Mouse (Mus musculus) brain, embryonic 14.5 days (tissue): ENCODE results near the gene Sqstm1. TPM values are rescaled to one million over a fixed set of nuclear protein-coding genes. Genes with fewer than 3 reads are reported as not detected.

Experiments
- DNase-seq: peaks from one replicate; pipeline ENCODE4 v3.0.0-alpha.2; 2011; ENCODE audit warnings: low read depth
- CTCF ChIP-seq: fragments of 200-500 bp; IDR thresholded peaks from 2 replicates; pipeline ENCODE4 v1.5.1; 2012; ENCODE audit warnings: inconsistent platforms, mild to moderate bottlenecking, moderate library complexity, borderline replicate concordance; ENCODE audit not compliant: insufficient read depth, insufficient read length; ENCODE audit errors: extremely low read depth
- POLR2A ChIP-seq: fragments of 200-500 bp; IDR thresholded peaks from 2 replicates; pipeline ENCODE4 v1.6.1; 2012; ENCODE audit warnings: mild to moderate bottlenecking, inconsistent platforms, borderline replicate concordance; ENCODE audit not compliant: poor library complexity, insufficient read depth, insufficient read length, severe bottlenecking; ENCODE audit errors: extremely low read depth
- polyA plus RNA-seq: library from polyadenylated mRNA; depleted of rRNA; stranded (reverse); fragments of >200 nt; gene quantifications from 2 replicates; pipeline ENCODE4 v1.2.3, GENCODE M21; 2012

The Sqstm1 gene
- polyA plus RNA-seq, 1 experiment: 203 TPM

- TF ChIP-seq CTCF (no peak), POLR2A (no peak)
Observed at GRCm38 (mm10) chr11:50201590-50201989, 9.0 kb downstream of the Sqstm1 start.

DNA sequence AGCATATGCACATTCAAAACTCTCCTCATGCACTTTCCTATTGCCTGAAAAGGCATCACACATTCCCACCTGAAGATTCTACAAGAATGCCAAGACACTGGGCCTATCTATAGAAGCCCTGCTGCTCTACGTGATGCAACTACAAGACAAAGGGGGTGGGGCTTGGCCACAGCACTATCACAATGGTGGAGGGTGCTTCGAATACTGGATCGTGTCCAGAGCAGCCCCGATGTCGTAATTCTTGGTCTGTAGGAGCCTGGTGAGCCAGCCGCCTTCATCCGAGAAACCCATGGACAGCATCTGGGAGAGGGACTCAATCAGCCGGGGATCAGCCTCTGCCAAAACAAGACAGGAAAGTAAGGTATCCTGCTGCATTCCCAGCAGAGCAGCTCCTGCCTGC is 10.0 kb downstream of the Sqstm1 start:
- TF ChIP-seq CTCF (no peak), POLR2A (no peak)
- no peak for DNase-seq

More at GRCm38 (mm10) chr11:50201590-50201989, 9.0 kb downstream of the Sqstm1 start:
- no peak for DNase-seq

GRCm38 (mm10) chr11:50198916-50199315 is 11.7 kb downstream of the Sqstm1 start:
- TF ChIP-seq CTCF (no peak), POLR2A (no peak)
- no peak for DNase-seq

DNA sequence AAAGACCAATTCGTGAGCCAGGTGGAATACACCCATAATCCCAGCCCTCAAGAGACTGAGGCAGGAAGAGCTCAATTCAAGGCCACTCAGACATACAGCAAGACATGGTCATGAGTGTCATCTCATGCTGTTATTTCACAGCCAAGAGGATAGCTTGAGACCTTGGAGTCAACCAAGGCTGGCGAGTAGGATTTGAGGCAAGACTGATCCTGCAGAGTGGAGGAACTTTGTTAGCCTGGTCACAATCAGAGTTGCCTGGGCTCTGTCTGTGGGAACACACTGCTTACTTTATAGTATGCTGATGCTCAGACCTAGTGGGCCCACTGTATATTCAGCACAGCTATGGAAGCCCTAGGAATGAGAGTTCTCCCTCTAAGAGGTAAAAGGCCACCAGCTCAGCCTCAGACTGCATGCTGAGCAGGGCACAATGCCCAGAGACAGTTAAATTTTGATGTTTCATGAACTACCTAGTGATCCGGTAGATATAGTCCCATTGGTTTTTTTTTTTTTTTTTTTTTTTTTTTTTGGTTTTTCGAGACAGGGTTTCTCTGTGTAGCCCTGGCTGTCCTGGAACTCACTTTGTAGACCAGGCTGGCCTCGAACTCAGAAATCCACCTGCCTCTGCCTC is 12.3 kb downstream of the Sqstm1 start:
- TF ChIP-seq POLR2A (no peak), CTCF (no peak)
- DNase-seq: no peak

DNA sequence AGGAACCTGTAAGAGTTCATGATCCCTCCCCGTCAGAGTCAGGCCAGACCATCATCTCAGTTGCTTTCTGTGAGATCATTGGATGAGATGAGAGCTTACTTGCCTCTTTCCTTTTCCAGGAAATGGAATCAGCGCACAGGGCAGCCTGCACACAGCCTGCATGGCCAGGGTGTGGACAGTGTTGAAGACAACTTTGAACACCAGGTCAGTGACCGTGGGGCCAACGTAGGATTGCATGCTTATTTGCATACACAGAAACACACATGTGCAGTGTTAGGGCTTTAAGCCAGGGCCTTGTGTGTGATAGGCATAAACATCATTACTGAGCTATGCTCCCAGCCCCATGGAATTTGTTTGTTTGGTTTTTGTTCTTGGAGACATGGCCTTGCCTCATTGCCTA is 13.1 kb downstream of the Sqstm1 start:
- TF ChIP-seq POLR2A (no peak), CTCF (no peak)
- no peak for DNase-seq

DNA sequence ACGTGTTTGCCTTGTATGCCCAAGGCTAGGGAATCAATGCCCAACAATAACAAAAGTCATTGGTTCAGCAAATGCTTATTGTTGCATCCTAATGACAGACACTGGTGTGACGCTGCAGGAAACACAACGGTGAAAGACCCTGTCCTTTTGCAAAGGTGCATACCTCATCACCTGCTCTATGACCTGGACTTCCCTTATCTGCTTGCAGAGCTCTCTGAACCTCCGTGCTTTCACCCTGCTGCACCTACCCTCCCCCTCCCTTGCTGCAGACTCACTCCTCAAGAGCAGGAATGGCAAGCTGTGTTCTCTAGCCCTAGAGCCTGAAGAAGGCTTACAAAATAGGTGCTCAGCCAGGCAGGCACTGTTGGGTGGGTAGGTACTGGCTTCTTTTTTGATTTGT is 15.8 kb downstream of the Sqstm1 start:
- DNase-seq: no peak
- TF ChIP-seq CTCF: no peak
- TF ChIP-seq POLR2A: no peak

DNA sequence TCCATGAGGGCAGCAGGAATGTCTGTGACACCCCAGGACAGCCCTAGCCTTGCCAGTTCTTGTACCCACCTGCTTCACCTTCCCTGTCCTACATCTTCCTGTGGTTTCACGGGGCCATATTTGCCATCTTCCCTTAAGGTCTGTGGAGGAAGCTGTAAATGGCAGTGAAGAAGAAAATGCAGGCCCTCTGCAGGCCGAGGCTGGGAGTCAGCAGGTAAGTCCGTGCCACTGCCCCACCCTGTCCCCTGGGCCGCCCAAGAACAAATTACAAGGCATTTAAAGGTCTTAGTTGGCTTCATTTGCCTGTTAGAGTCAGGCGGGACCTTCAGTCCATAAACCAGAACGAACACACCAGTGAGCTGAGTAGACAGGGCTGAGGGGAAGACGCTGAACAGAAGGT is 16.6 kb downstream of the Sqstm1 start:
- DNase-seq: no peak
- TF ChIP-seq CTCF (no peak), POLR2A (no peak)

GRCm38 (mm10) chr11:50192278-50192677 is 18.3 kb downstream of the Sqstm1 start:
- TF ChIP-seq POLR2A: no peak
- no peak for TF ChIP-seq CTCF
- DNase-seq: no peak

- no peak for TF ChIP-seq POLR2A
- TF ChIP-seq CTCF: no peak
- DNase-seq: no peak
Observed at GRCm38 (mm10) chr11:50190362-50190761, 20.3 kb downstream of the Sqstm1 start.

GRCm38 (mm10) chr11:50188682-50189081 is 21.9 kb downstream of the Sqstm1 start:
- TF ChIP-seq CTCF: no peak
- TF ChIP-seq POLR2A: no peak
- DNase-seq: no peak

DNA sequence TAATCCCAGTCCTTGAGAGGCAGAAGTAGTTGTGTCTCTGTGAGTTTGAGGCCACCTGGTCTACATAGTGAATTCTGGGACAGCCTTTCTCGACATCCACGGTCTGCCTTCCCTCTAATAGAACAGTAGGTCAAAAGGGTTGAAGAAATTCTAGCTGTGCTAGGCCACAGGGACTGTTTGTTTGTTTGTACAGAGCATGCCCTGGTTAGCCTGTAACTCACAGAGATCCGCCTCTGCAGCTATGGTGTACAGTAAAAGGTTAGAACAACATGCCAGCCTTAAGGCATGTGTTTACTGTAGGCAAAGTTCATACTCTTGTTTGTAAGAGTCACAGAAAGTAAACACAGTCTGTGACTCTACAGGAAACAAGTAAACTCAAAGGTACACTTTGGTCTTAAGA is 25.8 kb downstream of the Sqstm1 start:
- DNase-seq: no peak
- no peak for TF ChIP-seq POLR2A
- no peak for TF ChIP-seq CTCF

- TF ChIP-seq CTCF (no peak), POLR2A (no peak)
- no peak for DNase-seq
Observed at GRCm38 (mm10) chr11:50182702-50183101, 27.9 kb downstream of the Sqstm1 start.
